23 mouse cellular contexts compared by ENCODE assay signal in genomic region chr3:68470622-68471021, GRCm38 (mm10).
DNase-seq lines count a peak whose midpoint lies in the region; ATAC-seq and TF ChIP-seq lines count a peak whose summit lies in the region.
"Had no signal": no experiment of that assay in that cellular context is flagged by ENCODE, and none has a peak within 500 bp of the region (broad histone marks: within the 10 kb centered on the region; RNA-seq: fewer than 3 reads in every experiment).

No protein-coding gene starts in this region.

- H3K27ac ChIP-seq in heart, embryonic 12.5 days (ENCODE audit: poor library complexity, severe bottlenecking): peak overlapping the region; percentile 46
- H3K27ac ChIP-seq in kidney, embryonic 15.5 days: peak overlapping the region; percentile 54
- H3K27ac ChIP-seq in kidney, embryonic 14.5 days (ENCODE audit: low read depth, low read length): no peak overlapping the region
- peak overlapping the region; percentile 98 for H3K27ac ChIP-seq in embryonic fibroblast, embryonic 13.5 days (ENCODE audit: insufficient read depth, low read length)
- no peak overlapping the region for H3K27ac ChIP-seq in limb, embryonic 14.5 days (replicated peaks; ENCODE audit: low read depth, low read length)
- H3K27ac ChIP-seq in forebrain, embryonic 16.5 days (ENCODE audit: low read length): no peak overlapping the region
- H3K27ac ChIP-seq: embryonic facial prominence, embryonic 15.5 days; hindbrain, embryonic 15.5 days had no signal

- TF ChIP-seq CTCF in embryonic fibroblast, embryonic 13.5 days (IDR thresholded peaks at IDR 0.05; ENCODE audit: borderline replicate concordance, insufficient read depth, low read length): no peak

- ATAC-seq in heart, embryonic 12.5 days (ENCODE audit: insufficient number of reproducible peaks, low FRiP score): no peak
- no peak for ATAC-seq in kidney, embryonic 15.5 days (replicated peaks; ENCODE audit: low FRiP score)
- ATAC-seq in kidney, embryonic 14.5 days (ENCODE audit: low FRiP score, low TSS enrichment): no peak
- peak; percentile 67; the same call in 1 of the 2 replicates for ATAC-seq in limb, embryonic 14.5 days (ENCODE audit: low FRiP score, low read depth)
- ATAC-seq in forebrain, embryonic 16.5 days: no peak
- ATAC-seq: forebrain, postnatal 0 days had no signal

- 59% methylated on average over 5 of the region's 5 CpGs for WGBS in heart, embryonic 12.5 days
- WGBS in kidney, embryonic 15.5 days: 63% methylated on average over 5 of the region's 5 CpGs
- 73% methylated on average over 5 of the region's 5 CpGs for WGBS in kidney, embryonic 14.5 days
- WGBS in limb, embryonic 14.5 days: 17% methylated on average over 5 of the region's 5 CpGs
- WGBS in forebrain, embryonic 16.5 days: 57% methylated on average over 5 of the region's 5 CpGs

- no peaks in the 10 kb centered on the region for H3K9me3 ChIP-seq in heart, embryonic 12.5 days (replicated peaks)
- H3K9me3 ChIP-seq in kidney, embryonic 15.5 days (replicated peaks): no peaks in the 10 kb centered on the region
- no peaks in the 10 kb centered on the region for H3K9me3 ChIP-seq in kidney, embryonic 14.5 days (ENCODE audit: control insufficient read depth, low read length)
- no peaks in the 10 kb centered on the region for H3K9me3 ChIP-seq in limb, embryonic 14.5 days (ENCODE audit: control insufficient read depth, low read length)
- H3K9me3 ChIP-seq in forebrain, embryonic 16.5 days (ENCODE audit: control insufficient read depth, low read length): no peaks in the 10 kb centered on the region
- H3K9me3 ChIP-seq: embryonic facial prominence, embryonic 15.5 days; hindbrain, embryonic 15.5 days had no signal

- H3K27me3 ChIP-seq in heart, embryonic 12.5 days (replicated peaks): no peaks in the 10 kb centered on the region
- no peaks in the 10 kb centered on the region for H3K27me3 ChIP-seq in kidney, embryonic 15.5 days
- no peaks in the 10 kb centered on the region for H3K27me3 ChIP-seq in kidney, embryonic 14.5 days (ENCODE audit: control insufficient read depth, insufficient read depth, low read length)
- H3K27me3 ChIP-seq in limb, embryonic 14.5 days (ENCODE audit: control insufficient read depth, insufficient read depth, low read length): peaks cover under 1% of the 10 kb centered on the region; the same call in 1 of the 2 replicates
- no peaks in the 10 kb centered on the region; the same call in 1 of the 2 replicates for H3K27me3 ChIP-seq in forebrain, embryonic 16.5 days (replicated peaks; ENCODE audit: control insufficient read depth, insufficient read depth, low read length)
- H3K27me3 ChIP-seq: embryonic facial prominence, embryonic 15.5 days had no signal

- H3K36me3 ChIP-seq in heart, embryonic 12.5 days: no peaks in the 10 kb centered on the region
- no peaks in the 10 kb centered on the region for H3K36me3 ChIP-seq in kidney, embryonic 15.5 days
- no peaks in the 10 kb centered on the region for H3K36me3 ChIP-seq in kidney, embryonic 14.5 days (ENCODE audit: control insufficient read depth, insufficient read depth, low read length)
- H3K36me3 ChIP-seq in limb, embryonic 14.5 days (ENCODE audit: control insufficient read depth, insufficient read depth, low read length): no peaks in the 10 kb centered on the region
- H3K36me3 ChIP-seq in forebrain, embryonic 16.5 days (ENCODE audit: control insufficient read depth, insufficient read depth): no peaks in the 10 kb centered on the region
- H3K36me3 ChIP-seq: embryonic facial prominence, embryonic 15.5 days; hindbrain, embryonic 15.5 days had no signal

- H3K4me2 ChIP-seq in heart, embryonic 12.5 days: peak overlapping the region; percentile 74; the same call in 1 of the 2 replicates
- no peak overlapping the region for H3K4me2 ChIP-seq in kidney, embryonic 15.5 days
- H3K4me2 ChIP-seq in kidney, embryonic 14.5 days (replicated peaks; ENCODE audit: low read depth, low read length): no peak overlapping the region
- H3K4me2 ChIP-seq in limb, embryonic 14.5 days (replicated peaks; ENCODE audit: low read depth, low read length, severe bottlenecking): no peak overlapping the region
- no peak overlapping the region for H3K4me2 ChIP-seq in forebrain, embryonic 16.5 days (ENCODE audit: low read length)
- H3K4me2 ChIP-seq: embryonic facial prominence, embryonic 15.5 days; hindbrain, embryonic 15.5 days had no signal

- TF ChIP-seq POLR2A in embryonic fibroblast, embryonic 13.5 days (IDR thresholded peaks at IDR 0.05; ENCODE audit: low read depth, low read length): no peak
- no peak for TF ChIP-seq POLR2A in limb, embryonic 14.5 days (IDR thresholded peaks at IDR 0.05; ENCODE audit: borderline replicate concordance, extremely low read depth, insufficient read depth, insufficient read length)

- H3K4me1 ChIP-seq in heart, embryonic 12.5 days (replicated peaks): peaks cover 39% of the 10 kb centered on the region
- H3K4me1 ChIP-seq in kidney, embryonic 15.5 days: peaks cover 41% of the 10 kb centered on the region
- H3K4me1 ChIP-seq in kidney, embryonic 14.5 days (ENCODE audit: control insufficient read depth, insufficient read depth, low read length): peaks cover 29% of the 10 kb centered on the region
- peaks cover 15% of the 10 kb centered on the region for H3K4me1 ChIP-seq in embryonic fibroblast, embryonic 13.5 days (ENCODE audit: control insufficient read depth, insufficient read depth, low read length)
- peaks cover 15% of the 10 kb centered on the region for H3K4me1 ChIP-seq in limb, embryonic 14.5 days (ENCODE audit: control insufficient read depth, insufficient read depth, low read length)
- H3K4me1 ChIP-seq in forebrain, embryonic 16.5 days (replicated peaks; ENCODE audit: control insufficient read depth, insufficient read depth, low read length): peaks cover 18% of the 10 kb centered on the region

- intact Hi-C loops in heart, postnatal 14 days (cut with DNase I): no loop called here

- no peak overlapping the region for H3K4me3 ChIP-seq in heart, embryonic 12.5 days
- no peak overlapping the region for H3K4me3 ChIP-seq in kidney, embryonic 15.5 days (replicated peaks)
- no peak overlapping the region for H3K4me3 ChIP-seq in kidney, embryonic 14.5 days (ENCODE audit: low read length)
- no peak overlapping the region for H3K4me3 ChIP-seq in embryonic fibroblast, embryonic 13.5 days (ENCODE audit: insufficient read depth, low read length)
- H3K4me3 ChIP-seq in limb, embryonic 14.5 days (replicated peaks; ENCODE audit: low read length): no peak overlapping the region
- no peak overlapping the region for H3K4me3 ChIP-seq in forebrain, embryonic 16.5 days (replicated peaks; ENCODE audit: low read length)
- H3K4me3 ChIP-seq: embryonic facial prominence, embryonic 15.5 days; hindbrain, embryonic 15.5 days had no signal

- H3K9ac ChIP-seq in heart, embryonic 12.5 days: no peak overlapping the region
- no peak overlapping the region for H3K9ac ChIP-seq in kidney, embryonic 15.5 days
- no peak overlapping the region for H3K9ac ChIP-seq in kidney, embryonic 14.5 days (ENCODE audit: low read depth, low read length)
- H3K9ac ChIP-seq in limb, embryonic 14.5 days (ENCODE audit: low read depth, low read length, severe bottlenecking): no peak overlapping the region
- no peak overlapping the region for H3K9ac ChIP-seq in forebrain, embryonic 16.5 days (replicated peaks; ENCODE audit: low read depth, low read length)
- H3K9ac ChIP-seq: embryonic facial prominence, embryonic 15.5 days; forebrain, postnatal 0 days; hindbrain, embryonic 15.5 days had no signal

- no peak for DNase-seq in heart, postnatal 14 days
- DNase-seq in limb, embryonic 14.5 days (ENCODE audit: low spot score): peak; percentile 34
- DNase-seq: adrenal gland, postnatal 25 days; cerebellum, adult 8-10 months; cerebellum, postnatal 36 days; embryo, embryonic 11 days; forebrain, postnatal 0 days; gastrocnemius, postnatal 25 days; heart, postnatal 4 days; kidney, adult 18-20 months; layer of hippocampus, adult 9-11 months; lung, postnatal 4 days; midbrain, embryonic 14.5 days; right cerebral cortex, postnatal 14 days; spleen, adult 18-20 months; thymus, postnatal 25 days had no signal

Comparison
In these comparisons a context has a peak if more than half of its experiments do, and no peak if none do; other contexts are left out.
1. H3K27ac ChIP-seq: peak in heart, embryonic 12.5 days (single experiment), kidney, embryonic 15.5 days (single experiment) and embryonic fibroblast, embryonic 13.5 days (single experiment); none in kidney, embryonic 14.5 days (single experiment), limb, embryonic 14.5 days (single experiment) and forebrain, embryonic 16.5 days (single experiment).